Mouse (Mus musculus) liver, adult 2 months (tissue): ENCODE data around the gene Pgghg.

Source experiments
- CTCF ChIP-seq: fragments of 200-500 bp; IDR thresholded peaks from 2 replicates; pipeline ENCODE4 v1.5.1; 2011; ENCODE audit warnings: low read depth, low read length, control low read depth
- POLR2A ChIP-seq: fragments of 200-500 bp; IDR thresholded peaks from 2 replicates; pipeline ENCODE4 v1.6.1; 2011; ENCODE audit warnings: low read length, control low read depth; ENCODE audit not compliant: insufficient read depth; ENCODE audit errors: extremely low read depth

DNA sequence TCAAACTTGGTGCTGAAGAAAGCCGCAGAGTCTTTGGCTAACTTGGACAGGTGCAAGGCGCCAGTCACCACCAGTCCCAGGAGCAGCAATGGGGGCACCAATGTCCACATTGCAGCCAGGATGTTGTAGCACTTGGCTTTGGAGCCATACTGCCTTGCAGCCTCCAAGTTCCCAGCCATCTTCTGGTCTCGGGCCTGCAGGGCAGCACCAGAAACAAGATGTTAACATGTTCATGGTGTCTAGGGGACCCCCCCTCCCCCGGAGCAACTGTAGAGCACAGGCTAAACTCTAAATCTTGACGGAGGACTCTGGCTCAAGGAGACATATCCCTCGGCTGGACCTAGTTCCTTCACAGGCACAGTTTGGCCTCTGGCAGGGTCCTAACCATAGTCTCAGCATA is 8.1 kb downstream of the Pgghg start:
- TF ChIP-seq CTCF (no peak), POLR2A (no peak)
